Mouse (Mus musculus) liver, postnatal 0 days (tissue): Measurements from ENCODE around the gene Gm10644.

Experiments used
- CTCF ChIP-seq: sonication (generic); IDR thresholded peaks from 2 replicates; pipeline ENCODE4 v1.5.1; 2016; ENCODE audit warnings: antibody characterized with exemption, low read depth
- EP300 ChIP-seq: IDR thresholded peaks from 2 replicates; pipeline ENCODE4 v1.6.1; 2016; ENCODE audit warnings: antibody characterized with exemption, low read depth, mild to moderate bottlenecking

DNA sequence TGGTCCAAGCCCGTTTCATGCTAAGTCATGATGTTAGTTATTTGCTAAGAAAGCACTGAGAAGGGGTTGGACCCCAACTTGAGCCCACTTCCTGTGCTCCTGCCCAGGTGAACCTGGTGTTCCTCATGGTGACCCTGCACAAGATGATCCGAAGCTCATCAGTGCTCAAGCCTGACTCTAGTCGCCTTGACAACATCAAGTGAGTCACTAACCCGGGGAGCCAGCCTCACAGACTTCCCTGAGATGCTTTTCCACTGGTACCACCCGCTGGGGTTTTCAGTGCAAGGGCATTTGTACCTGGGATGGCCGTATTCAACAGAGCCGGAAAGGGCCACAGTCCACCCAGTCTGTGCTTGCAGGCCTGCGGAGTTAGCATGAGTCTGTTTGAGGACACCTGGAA is 19.6 kb downstream of the Gm10644 start:
- no peak for TF ChIP-seq CTCF
- no peak for TF ChIP-seq EP300
